Mouse (Mus musculus): Measurements from ENCODE around the gene Plk5. TPM values are rescaled to one million over a fixed set of nuclear protein-coding genes. Genes with fewer than 3 reads are reported as not detected.

Gene Plk5
- polyA plus RNA-seq, 1 experiment from 2014 or later = 2.2 TPM

DNA sequence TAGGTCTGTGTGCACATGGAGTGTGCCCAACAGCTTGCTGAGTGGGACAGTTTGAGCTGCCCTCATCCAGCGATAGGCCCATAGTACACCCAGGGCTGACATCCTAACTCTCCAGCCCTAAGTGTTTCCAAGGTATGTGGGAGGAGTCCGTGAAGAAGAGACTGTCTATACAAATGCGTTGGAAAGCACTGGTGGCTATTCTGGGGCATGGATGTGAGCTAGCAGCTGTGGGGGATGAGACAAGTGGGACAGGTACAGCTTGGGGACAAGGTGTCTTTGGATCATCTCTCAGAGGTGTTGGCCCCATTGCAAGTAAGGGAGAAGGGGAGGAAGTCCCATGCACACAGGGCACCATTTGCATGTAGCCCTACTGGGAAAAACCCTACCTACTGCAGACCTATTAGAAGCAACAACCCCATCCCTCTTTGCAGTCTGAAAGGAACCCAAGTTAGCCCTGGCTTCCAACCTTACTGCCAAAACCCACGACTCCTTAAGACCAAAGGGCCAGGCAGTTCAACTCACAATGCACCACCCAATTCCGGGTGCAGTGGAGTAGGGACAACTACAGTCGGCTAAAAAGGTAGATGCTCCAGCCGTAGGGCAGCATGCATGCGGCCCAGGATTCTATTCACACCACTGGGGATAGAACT, 41.4 kb downstream of the Plk5 start:
- Histone ChIP-seq H3K9ac (peak overlapping the region; percentile 97), H3K36me3 (peaks cover 61% of the 10 kb centered on the region), H3K4me2 (replicated peaks) (peak overlapping the region; percentile 77), H3K27ac (peak overlapping the region; percentile 99; the same call in 1 of the 2 replicates), H3K4me1 (peaks cover 30% of the 10 kb centered on the region), H3K9me3 (no peaks in the 10 kb centered on the region), H3K27me3 (no peaks in the 10 kb centered on the region), H3K4me3 (peak overlapping the region; percentile 73)
- 54% methylated on average over 8 of the region's 8 CpGs for WGBS
- no peak for ATAC-seq (ENCODE audit: low FRiP score, low read depth)

DNA sequence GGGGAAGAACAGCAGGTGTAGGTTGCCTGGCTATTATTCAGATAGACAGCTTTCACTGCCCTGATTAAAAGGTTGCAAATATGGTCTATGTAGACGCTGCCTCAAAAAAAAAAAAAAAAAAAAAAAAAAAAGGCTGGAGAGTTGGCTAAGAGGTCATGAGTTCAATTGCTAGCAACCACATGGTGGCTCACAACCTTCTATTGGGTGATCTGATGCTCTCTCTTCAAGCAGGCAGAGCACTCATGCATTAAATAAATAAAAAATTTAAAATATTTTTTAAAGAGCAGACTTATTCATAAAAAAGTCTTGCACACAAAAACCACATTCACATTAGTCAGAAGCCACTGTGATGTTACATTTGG, 41.9 kb downstream of the Plk5 start:
- peak overlapping the region; percentile 99 for H3K27ac ChIP-seq
- H3K27me3 ChIP-seq = no peaks in the 10 kb centered on the region
- ATAC-seq (ENCODE audit: low FRiP score, low read depth) = no peak
- WGBS = 0% methylated on average over 1 of the region's 1 CpGs
- H3K4me1 ChIP-seq = peaks cover 30% of the 10 kb centered on the region
- peak overlapping the region; percentile 77 for H3K4me2 ChIP-seq (replicated peaks)
- H3K36me3 ChIP-seq = peaks cover 61% of the 10 kb centered on the region
- peak overlapping the region; percentile 97 for H3K9ac ChIP-seq
- H3K4me3 ChIP-seq = peak overlapping the region; percentile 73
- no peaks in the 10 kb centered on the region for H3K9me3 ChIP-seq

DNA sequence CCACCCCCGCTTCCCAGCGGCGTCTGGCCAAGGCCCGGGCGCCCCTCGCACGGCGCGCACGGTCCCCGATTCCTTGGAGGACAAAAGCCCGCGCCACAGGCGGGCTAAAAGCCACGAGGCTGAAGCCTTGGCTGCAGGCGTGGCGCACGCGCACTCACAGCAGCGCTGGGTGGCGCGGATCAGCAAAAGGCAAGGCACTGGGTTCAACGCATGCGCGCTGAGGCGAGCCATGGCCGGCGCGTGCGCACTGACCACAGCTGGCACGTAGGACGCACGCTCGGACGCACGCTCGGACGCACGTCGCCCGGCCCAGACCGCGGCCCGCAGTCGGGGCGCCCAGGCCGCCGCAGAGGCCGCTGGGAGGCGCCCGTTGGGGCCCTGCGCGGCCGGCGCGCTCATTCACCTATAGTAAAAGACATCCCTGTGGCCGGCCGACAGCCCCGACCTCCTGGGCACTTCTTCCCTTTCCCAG, 42.5 kb downstream of the Plk5 start:
- H3K9me3 ChIP-seq = no peaks in the 10 kb centered on the region
- no peaks in the 10 kb centered on the region for H3K27me3 ChIP-seq
- ATAC-seq (ENCODE audit: low FRiP score, low read depth) = peak; percentile 74
- H3K36me3 ChIP-seq = peaks cover 61% of the 10 kb centered on the region
- peak overlapping the region; percentile 99 for H3K27ac ChIP-seq
- H3K9ac ChIP-seq = peak overlapping the region; percentile 97
- H3K4me3 ChIP-seq = peak overlapping the region; percentile 73
- under 1% methylated on average over 49 of the region's 59 CpGs for WGBS
- H3K4me2 ChIP-seq (replicated peaks) = peak overlapping the region; percentile 77
- peaks cover 30% of the 10 kb centered on the region for H3K4me1 ChIP-seq

DNA sequence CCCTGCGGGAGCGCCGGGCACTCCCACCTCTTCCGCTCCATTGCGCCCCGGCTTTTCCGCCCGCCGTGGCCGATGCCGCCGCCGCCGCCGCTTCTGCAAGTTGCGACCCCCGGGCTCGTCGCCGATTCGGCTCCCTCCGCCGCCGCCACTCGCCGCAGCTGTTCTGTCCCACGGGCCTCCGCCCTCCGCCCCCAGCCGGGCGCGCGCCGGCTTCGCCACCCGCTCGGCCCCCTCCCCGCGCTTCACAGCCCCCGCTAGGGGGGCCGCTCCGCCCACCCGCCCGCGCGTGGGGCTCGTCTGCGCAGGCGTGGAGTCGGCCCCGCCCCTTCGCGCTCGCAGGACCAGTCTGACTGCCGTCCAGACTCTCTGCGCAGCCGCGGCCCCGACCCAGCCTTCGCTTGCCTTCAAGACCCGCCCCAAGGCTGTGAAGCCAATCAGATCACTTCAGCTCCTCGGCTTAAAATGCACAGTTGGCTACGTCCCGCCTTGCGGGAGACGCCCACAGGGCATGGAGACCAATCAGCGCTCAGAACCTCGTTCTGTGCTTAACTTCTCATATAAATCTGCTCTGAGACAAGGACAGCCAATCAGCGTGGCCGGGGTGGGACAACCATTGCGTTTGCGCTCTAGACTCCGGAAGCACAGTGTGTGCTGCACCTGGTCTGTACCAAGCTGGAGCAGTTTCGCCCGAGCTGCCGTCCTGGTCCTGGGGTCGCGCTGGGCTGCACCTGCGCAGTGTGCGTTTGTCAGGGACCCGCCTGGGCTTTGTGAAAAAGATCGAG, 43.1 kb downstream of the Plk5 start, which contains the start of gene Mbd3:
Gene Mbd3 (minus strand): TSS at position 360 of the 782 bp plus-strand sequence.
- H3K4me3 ChIP-seq = peak within 1 kb of the TSS; percentile 73
- H3K4me2 ChIP-seq (replicated peaks) = peak within 1 kb of the TSS; percentile 77
- H3K27ac ChIP-seq = peak within 1 kb of the TSS; percentile 99
- no peaks in the 10 kb centered on the region for H3K27me3 ChIP-seq
- peaks cover 61% of the 10 kb centered on the region for H3K36me3 ChIP-seq
- H3K4me1 ChIP-seq = peaks cover 30% of the 10 kb centered on the region
- H3K9me3 ChIP-seq = no peaks in the 10 kb centered on the region
- WGBS = under 1% methylated on average over 73 of the region's 82 CpGs
- peak within 1 kb of the TSS; percentile 97 for H3K9ac ChIP-seq
- peak; percentile 97 for ATAC-seq (ENCODE audit: low FRiP score, low read depth)

DNA sequence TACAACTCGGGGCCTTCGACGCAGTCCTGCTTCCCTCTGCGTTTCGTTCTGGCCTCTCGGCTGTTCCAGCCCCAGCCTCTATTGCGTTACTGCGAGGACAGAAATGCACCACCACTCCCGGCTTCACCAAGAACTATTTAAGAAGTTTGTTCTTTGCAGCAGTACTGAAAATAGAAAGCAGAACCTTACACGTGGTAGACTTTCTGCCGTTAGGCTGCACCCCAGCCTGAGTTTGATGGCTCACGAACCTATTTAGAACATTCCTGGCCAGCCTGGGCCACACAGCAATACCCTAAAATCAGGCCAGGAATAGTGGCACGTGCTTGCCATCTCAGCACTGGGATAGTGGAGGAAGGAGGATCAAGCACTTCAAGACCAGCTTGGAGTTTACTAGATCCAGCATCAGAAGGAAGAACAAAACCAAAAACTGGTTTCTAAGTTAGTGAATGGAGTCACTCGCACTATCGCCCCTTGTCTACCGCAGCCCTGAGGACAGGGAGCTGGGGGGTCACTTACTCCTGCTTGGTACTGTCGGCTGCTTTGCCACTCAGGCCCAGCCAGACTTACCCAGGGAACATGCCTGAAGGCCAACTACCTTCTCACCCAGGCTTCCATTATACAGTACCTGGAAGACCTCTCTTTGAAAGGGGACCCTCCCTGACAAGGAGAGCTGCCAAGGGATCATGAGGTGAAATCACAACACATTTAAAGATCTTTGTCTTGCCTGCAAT, 43.9 kb downstream of the Plk5 start:
- ATAC-seq (ENCODE audit: low FRiP score, low read depth) = no peak
- H3K4me3 ChIP-seq = peak overlapping the region; percentile 73
- peak overlapping the region; percentile 69 for H3K4me2 ChIP-seq (replicated peaks)
- H3K9ac ChIP-seq = peak overlapping the region; percentile 72
- peak overlapping the region; percentile 93 for H3K27ac ChIP-seq
- 14% methylated on average over 17 of the region's 17 CpGs for WGBS
- H3K9me3 ChIP-seq = no peaks in the 10 kb centered on the region
- peaks cover 37% of the 10 kb centered on the region for H3K4me1 ChIP-seq
- peaks cover 55% of the 10 kb centered on the region for H3K36me3 ChIP-seq
- H3K27me3 ChIP-seq = no peaks in the 10 kb centered on the region

DNA sequence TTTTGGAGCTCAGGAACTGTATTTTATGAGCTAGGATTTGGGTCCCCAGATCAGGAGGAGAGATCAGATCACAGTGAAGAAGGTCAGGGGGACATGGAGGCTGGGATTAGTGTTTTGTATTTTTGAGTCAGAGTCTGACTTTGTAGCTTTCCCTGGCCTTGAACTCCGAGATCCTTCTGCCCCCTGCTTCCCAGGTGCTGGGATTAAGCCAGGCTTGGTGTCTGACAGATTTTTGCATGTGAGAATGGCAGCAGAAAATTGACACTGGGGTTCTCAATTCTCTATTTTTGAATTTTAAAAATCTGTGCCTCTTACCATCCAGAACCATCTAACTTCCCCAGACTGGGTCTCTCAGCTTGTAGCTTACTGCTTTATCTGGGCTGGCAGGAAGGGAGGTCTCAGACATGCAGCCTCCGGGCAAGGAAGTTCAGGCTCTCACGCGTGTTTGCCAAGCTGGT, 44.5 kb downstream of the Plk5 start:
- 81% methylated on average over 4 of the region's 4 CpGs for WGBS
- Histone ChIP-seq H3K4me2 (replicated peaks) (peak overlapping the region; percentile 69), H3K4me1 (peaks cover 43% of the 10 kb centered on the region)

DNA sequence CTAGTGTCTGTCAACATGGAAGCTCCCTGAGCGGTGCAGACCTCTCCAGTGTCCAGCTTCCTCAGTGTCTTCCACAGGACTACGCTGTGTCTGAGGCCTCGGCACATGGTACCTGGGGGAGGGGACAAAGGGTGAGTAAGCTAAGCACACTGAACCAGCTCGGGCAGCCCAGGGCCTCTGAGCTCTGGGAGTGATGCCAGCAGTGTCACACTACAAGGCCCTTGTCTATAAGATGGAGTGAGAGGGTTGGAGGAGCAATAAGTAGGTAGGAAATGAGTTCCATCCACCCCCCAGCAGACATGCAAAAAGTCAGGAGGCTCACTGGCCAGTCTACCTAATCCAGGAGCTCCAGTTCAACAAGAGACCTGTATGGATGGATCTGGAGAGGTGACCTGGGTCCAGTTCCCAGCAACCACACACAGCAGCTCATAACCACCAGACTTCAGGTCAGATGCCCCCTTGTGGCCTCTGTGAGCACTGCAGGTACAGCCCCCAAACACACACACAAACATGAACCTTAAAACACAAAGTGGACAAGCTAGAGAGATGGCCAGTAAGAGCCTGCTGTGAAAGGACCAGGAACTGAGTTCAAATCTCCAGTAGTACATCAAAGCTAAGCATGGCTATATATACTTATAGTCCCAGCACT, 46.9 kb downstream of the Plk5 start:
- Histone ChIP-seq H3K4me2 (replicated peaks) (no peak overlapping the region), H3K9ac (no peak overlapping the region), H3K36me3 (peaks cover 35% of the 10 kb centered on the region), H3K9me3 (no peaks in the 10 kb centered on the region), H3K4me3 (no peak overlapping the region), H3K4me1 (peaks cover 45% of the 10 kb centered on the region), H3K27ac (no peak overlapping the region), H3K27me3 (no peaks in the 10 kb centered on the region)
- WGBS = 93% methylated on average over 4 of the region's 4 CpGs
- ATAC-seq (ENCODE audit: low FRiP score, low read depth) = no peak

More for the DNA sequence above, 44.5 kb downstream of the Plk5 start:
- no peaks in the 10 kb centered on the region for H3K9me3 ChIP-seq
- no peak for ATAC-seq (ENCODE audit: low FRiP score, low read depth)
- no peaks in the 10 kb centered on the region for H3K27me3 ChIP-seq
- peaks cover 49% of the 10 kb centered on the region for H3K36me3 ChIP-seq
- H3K27ac ChIP-seq = peak overlapping the region; percentile 93; the same call in 1 of the 2 replicates
- H3K9ac ChIP-seq = peak overlapping the region; percentile 72
- peak overlapping the region; percentile 5; the same call in 1 of the 2 replicates for H3K4me3 ChIP-seq

DNA sequence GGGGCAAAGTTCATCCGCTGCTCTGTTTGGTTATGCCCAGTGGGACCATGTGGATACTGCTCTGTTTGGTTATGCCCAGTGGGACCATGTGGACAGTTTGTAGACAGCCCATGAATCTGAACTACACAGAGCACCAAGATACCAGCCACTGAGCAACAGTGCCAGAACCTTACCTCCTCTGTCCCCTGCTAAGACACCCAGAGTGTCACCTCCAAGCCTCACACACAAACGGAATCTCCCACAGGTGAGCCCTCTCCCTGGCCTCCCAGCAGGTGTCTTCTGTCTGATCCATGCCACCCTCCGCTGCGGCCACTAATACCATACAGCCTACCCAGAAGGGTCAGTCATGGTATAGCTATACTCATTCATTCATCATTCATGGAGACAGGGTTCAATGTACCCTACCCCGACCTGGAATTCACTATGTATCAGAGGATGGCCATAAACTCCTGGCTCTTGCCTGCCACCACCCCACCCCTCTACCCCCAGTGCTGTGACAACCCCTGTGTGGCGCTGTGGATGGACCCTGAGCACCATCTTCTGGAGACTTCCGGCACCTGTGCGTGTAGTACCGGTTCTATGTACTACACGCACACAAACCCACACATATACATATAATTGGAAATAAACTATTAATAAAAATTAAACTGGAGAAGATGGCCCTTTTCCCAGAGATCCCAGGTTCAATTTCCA, 49.4 kb downstream of the Plk5 start:
- H3K9ac ChIP-seq = peak overlapping the region; percentile 88

DNA sequence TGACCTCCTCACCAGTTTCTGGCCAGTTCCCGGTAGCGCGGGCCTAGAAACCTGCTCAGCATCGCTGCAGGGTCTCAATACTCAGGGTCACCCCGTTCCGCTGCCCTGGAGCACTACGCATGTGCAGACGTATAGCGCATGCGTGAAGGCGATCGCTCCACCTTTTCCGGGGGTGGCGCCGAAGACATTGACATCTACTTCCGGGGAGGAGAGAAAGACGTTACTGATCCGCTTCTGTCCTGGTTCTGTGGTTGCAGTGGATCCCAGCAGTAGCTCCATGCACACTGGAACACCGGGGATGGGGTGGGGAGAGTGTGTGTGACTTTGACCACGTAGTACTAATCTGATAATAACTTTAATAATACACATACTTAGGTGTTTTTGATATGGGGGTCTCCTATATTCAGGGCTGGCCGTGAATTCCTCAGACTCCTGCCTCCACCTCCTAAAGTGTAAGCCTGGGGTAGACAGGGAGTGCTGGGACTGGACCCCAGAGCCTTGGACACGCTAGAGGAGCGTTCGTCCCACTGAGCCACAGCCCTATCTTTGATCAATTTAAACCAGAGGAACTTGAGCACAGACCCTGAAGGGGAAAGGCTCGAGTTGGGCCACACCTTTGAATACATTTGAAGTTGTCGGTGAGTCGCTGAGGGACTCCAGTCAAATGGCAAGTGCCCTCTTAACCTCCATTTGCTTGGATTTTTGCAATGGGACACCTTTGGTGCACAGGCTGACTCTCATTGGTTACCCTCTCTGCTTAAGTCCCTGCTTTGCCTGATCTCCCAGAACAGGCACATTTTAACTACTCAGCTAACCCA, 50.6 kb downstream of the Plk5 start, which contains the start of gene Uqcr11:
Gene Uqcr11 (minus strand): TSS at position 147 of the 818 bp plus-strand sequence.
- peak within 1 kb of the TSS; percentile 88 for H3K9ac ChIP-seq
- H3K9me3 ChIP-seq = no peaks in the 10 kb centered on the region
- peak; percentile 84 for ATAC-seq (ENCODE audit: low FRiP score, low read depth)
- 1% methylated on average over 27 of the region's 27 CpGs for WGBS
- peak within 1 kb of the TSS; percentile 89 for H3K4me3 ChIP-seq
- H3K27me3 ChIP-seq = no peaks in the 10 kb centered on the region
- peaks cover 60% of the 10 kb centered on the region for H3K36me3 ChIP-seq
- H3K4me2 ChIP-seq (replicated peaks) = peak within 1 kb of the TSS; percentile 91
- peak within 1 kb of the TSS; percentile 85 for H3K27ac ChIP-seq
- peaks cover 32% of the 10 kb centered on the region for H3K4me1 ChIP-seq

More for the DNA sequence above, 49.4 kb downstream of the Plk5 start:
- H3K27ac ChIP-seq = no peak overlapping the region
- H3K4me2 ChIP-seq (replicated peaks) = peak overlapping the region; percentile 91
- H3K9me3 ChIP-seq = no peaks in the 10 kb centered on the region
- peaks cover 57% of the 10 kb centered on the region for H3K36me3 ChIP-seq
- H3K4me1 ChIP-seq = peaks cover 39% of the 10 kb centered on the region
- 59% methylated on average over 10 of the region's 10 CpGs for WGBS
- ATAC-seq (ENCODE audit: low FRiP score, low read depth) = no peak
- no peaks in the 10 kb centered on the region for H3K27me3 ChIP-seq
- H3K4me3 ChIP-seq = peak overlapping the region; percentile 89

DNA sequence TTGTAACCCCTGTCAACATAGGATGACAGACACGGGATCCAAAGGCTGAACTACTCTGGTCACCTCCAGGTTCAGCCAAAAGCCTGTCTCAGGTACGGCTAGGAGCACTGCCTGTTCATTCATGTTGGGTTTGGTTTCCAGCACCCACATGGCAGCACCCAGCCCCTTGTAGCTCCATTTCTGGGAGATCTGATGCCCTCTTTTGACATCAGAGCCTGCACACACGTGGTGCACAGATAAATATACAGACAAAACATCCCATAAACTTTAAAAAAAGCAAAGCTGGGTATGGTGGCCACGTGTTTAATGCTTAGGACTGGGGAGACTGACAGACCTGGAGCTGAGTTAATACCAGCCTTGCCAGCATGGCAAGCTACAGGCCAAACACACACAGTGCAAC, 51.7 kb downstream of the Plk5 start:
- H3K9ac ChIP-seq = peak overlapping the region; percentile 88
- peak overlapping the region; percentile 91 for H3K4me2 ChIP-seq (replicated peaks)
- H3K4me1 ChIP-seq = peaks cover 32% of the 10 kb centered on the region
- no peak overlapping the region for H3K27ac ChIP-seq
- 52% methylated on average over 4 of the region's 4 CpGs for WGBS
- H3K4me3 ChIP-seq = peak overlapping the region; percentile 89; the same call in 1 of the 2 replicates
- H3K9me3 ChIP-seq = no peaks in the 10 kb centered on the region
- peaks cover 60% of the 10 kb centered on the region for H3K36me3 ChIP-seq
- no peak for ATAC-seq (ENCODE audit: low FRiP score, low read depth)
- no peaks in the 10 kb centered on the region for H3K27me3 ChIP-seq

Measured in limb, embryonic 13.5 days (tissue).